8 mouse cellular contexts compared by ENCODE assay signal in the genomic region with DNA sequence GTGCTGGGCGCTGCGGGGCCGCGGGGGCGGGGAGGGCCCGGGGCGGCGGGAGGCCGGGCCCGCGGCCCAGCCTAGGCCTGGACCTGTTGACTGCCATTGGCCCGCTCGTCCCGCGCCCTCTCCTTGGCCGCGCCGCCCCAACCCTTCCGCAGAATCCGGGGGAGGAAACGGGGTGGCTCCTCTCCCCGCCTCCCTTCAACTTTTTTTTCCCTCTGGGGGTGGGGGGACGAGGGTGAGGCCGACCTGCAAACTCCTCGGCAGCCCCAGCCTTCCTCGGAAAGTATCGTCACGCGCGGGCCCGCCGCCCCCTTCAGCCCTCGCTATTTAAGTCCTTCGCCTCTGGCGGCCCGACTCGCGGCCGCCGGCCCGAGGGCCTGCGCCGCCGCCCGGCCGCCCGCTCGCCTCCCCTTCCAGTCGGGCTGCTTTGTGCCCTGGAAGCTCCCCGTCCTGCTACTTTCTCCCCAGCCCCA. TPM values are rescaled to one million over a fixed set of nuclear protein-coding genes. Genes with fewer than 3 reads are reported as not detected.
DNase-seq lines count a peak whose midpoint lies in the region; ATAC-seq and TF ChIP-seq lines count a peak whose summit lies in the region.

No protein-coding gene starts in this region.

- H3K27me3 ChIP-seq in ES-Bruce4 (ENCODE audit: control insufficient read depth, insufficient read depth, low read length, poor library complexity, severe bottlenecking) = peaks cover 2% of the 10 kb centered on the region; the same call in 1 of the 2 replicates
- no peaks in the 10 kb centered on the region for H3K27me3 ChIP-seq in forebrain, embryonic 14.5 days (replicated peaks; ENCODE audit: control insufficient read depth, insufficient read depth, low read length)
- H3K27me3 ChIP-seq in lung, embryonic 15.5 days = no peaks in the 10 kb centered on the region
- no peaks in the 10 kb centered on the region for H3K27me3 ChIP-seq in thymus, adult 2 months (ENCODE audit: control insufficient read depth, insufficient read depth, low read length)

- H3K27ac ChIP-seq in ES-Bruce4 (ENCODE audit: insufficient read depth, low read length) = peak overlapping the region; percentile 87
- peak overlapping the region; percentile 100 for H3K27ac ChIP-seq in forebrain, embryonic 14.5 days (ENCODE audit: low read depth, low read length)
- H3K27ac ChIP-seq in lung, embryonic 15.5 days = peak overlapping the region; percentile 99
- H3K27ac ChIP-seq in olfactory bulb, adult 2 months (ENCODE audit: insufficient read depth, low read depth, low read length) = peak overlapping the region; percentile 35
- peak overlapping the region; percentile 99 for H3K27ac ChIP-seq in thymus, adult 2 months (ENCODE audit: control insufficient read depth, insufficient read depth, low read length)

- no peaks in the 10 kb centered on the region for H3K36me3 ChIP-seq in ES-Bruce4 (ENCODE audit: control insufficient read depth, insufficient read depth, low read length, poor library complexity, severe bottlenecking)
- H3K36me3 ChIP-seq in forebrain, embryonic 14.5 days (ENCODE audit: control insufficient read depth, insufficient read depth, low read length) = no peaks in the 10 kb centered on the region
- no peaks in the 10 kb centered on the region for H3K36me3 ChIP-seq in lung, embryonic 15.5 days
- H3K36me3 ChIP-seq in thymus, adult 2 months (ENCODE audit: control insufficient read depth, insufficient read depth, low read length) = no peaks in the 10 kb centered on the region

- under 1% methylated on average over 31 of the region's 50 CpGs for WGBS in forebrain, embryonic 14.5 days
- WGBS in lung, embryonic 15.5 days = under 1% methylated on average over 35 of the region's 50 CpGs
- WGBS in olfactory bulb, adult 2 months = 1% methylated on average over 45 of the region's 50 CpGs
- WGBS in thymus, adult 2 months = under 1% methylated on average over 47 of the region's 50 CpGs

- peak; percentile 90 for ATAC-seq in forebrain, embryonic 14.5 days
- peak; percentile 99 for ATAC-seq in lung, embryonic 15.5 days (ENCODE audit: borderline replicate concordance, extremely low read depth, low FRiP score, low TSS enrichment)

- H3K9ac ChIP-seq in ES-Bruce4 (ENCODE audit: low read depth, poor library complexity, severe bottlenecking) = peak overlapping the region; percentile 80
- H3K9ac ChIP-seq in forebrain, embryonic 14.5 days (ENCODE audit: low read length) = peak overlapping the region; percentile 98
- H3K9ac ChIP-seq in lung, embryonic 15.5 days = peak overlapping the region; percentile 91

- peak overlapping the region; percentile 85 for H3K4me3 ChIP-seq in ES-Bruce4 (ENCODE audit: low read depth, low read length)
- peak overlapping the region; percentile 57 for H3K4me3 ChIP-seq in forebrain, embryonic 14.5 days (ENCODE audit: low read depth, low read length)
- peak overlapping the region; percentile 63 for H3K4me3 ChIP-seq in lung, embryonic 15.5 days
- peak overlapping the region; percentile 73 for H3K4me3 ChIP-seq in olfactory bulb, adult 2 months (ENCODE audit: insufficient read depth, low read depth, low read length)
- H3K4me3 ChIP-seq in thymus, adult 2 months (ENCODE audit: control insufficient read depth, insufficient read depth, low read length) = peak overlapping the region; percentile 90

- no peaks in the 10 kb centered on the region for H3K4me1 ChIP-seq in ES-Bruce4 (ENCODE audit: control insufficient read depth, insufficient read depth, low read length)
- H3K4me1 ChIP-seq in forebrain, embryonic 14.5 days (ENCODE audit: control insufficient read depth, insufficient read depth, low read length) = peaks cover 23% of the 10 kb centered on the region
- peaks cover 27% of the 10 kb centered on the region for H3K4me1 ChIP-seq in lung, embryonic 15.5 days
- H3K4me1 ChIP-seq in olfactory bulb, adult 2 months (ENCODE audit: control insufficient read depth, insufficient read depth, low read length) = no peaks in the 10 kb centered on the region
- no peaks in the 10 kb centered on the region; the same call in 1 of the 2 replicates for H3K4me1 ChIP-seq in thymus, adult 2 months (replicated peaks; ENCODE audit: control insufficient read depth, insufficient read depth, low read length)

- peak; percentile 88 for DNase-seq in c-Kit-positive CD71-positive TER-119-positive erythroid progenitor cells, embryonic 14.5 days (ENCODE audit: low spot score)
- peak; percentile 96 for DNase-seq in forebrain, embryonic 14.5 days (ENCODE audit: low spot score)
- peak; percentile 94 to 98 for DNase-seq in heart, postnatal 14 days
- DNase-seq in layer of hippocampus, adult 18-20 months (ENCODE audit: low spot score in 2 of 2) = peak; percentile 84 to 88
- DNase-seq in thymus, adult 2 months = peak; percentile 93

- no peaks in the 10 kb centered on the region for H3K9me3 ChIP-seq in ES-Bruce4 (replicated peaks; ENCODE audit: control insufficient read depth, insufficient read depth, low read length, poor library complexity, severe bottlenecking)
- no peaks in the 10 kb centered on the region for H3K9me3 ChIP-seq in forebrain, embryonic 14.5 days (replicated peaks; ENCODE audit: control insufficient read depth, low read length)
- H3K9me3 ChIP-seq in lung, embryonic 15.5 days = no peaks in the 10 kb centered on the region

- TF ChIP-seq CTCF in ES-Bruce4 (IDR thresholded peaks at IDR 0.05; ENCODE audit: low read depth, low read length) = no peak
- TF ChIP-seq CTCF in olfactory bulb, adult 2 months (IDR thresholded peaks at IDR 0.05; ENCODE audit: insufficient read depth, low read depth, low read length) = no peak
- TF ChIP-seq CTCF in thymus, adult 2 months (IDR thresholded peaks at IDR 0.05; ENCODE audit: borderline replicate concordance, control insufficient read depth, extremely low read depth, insufficient read depth, low read length, poor library complexity) = peak; percentile 56; the same call in 1 of the 2 replicates

- intact Hi-C loops in heart, postnatal 14 days (cut with DNase I) = no loop called here

- H3K4me2 ChIP-seq in forebrain, embryonic 14.5 days (ENCODE audit: low read length) = peak overlapping the region; percentile 98
- peak overlapping the region; percentile 93 for H3K4me2 ChIP-seq in lung, embryonic 15.5 days

- no peak for TF ChIP-seq EP300 in ES-Bruce4 (IDR thresholded peaks at IDR 0.05; ENCODE audit: insufficient read depth, low read depth, low read length)

- TF ChIP-seq POLR2A in ES-Bruce4 (IDR thresholded peaks at IDR 0.05; ENCODE audit: insufficient read depth, low read length) = no peak
- TF ChIP-seq POLR2A in olfactory bulb, adult 2 months (IDR thresholded peaks at IDR 0.05; ENCODE audit: insufficient read depth, low read depth, low read length) = peak; percentile 58; the same call in 1 of the 2 replicates
- TF ChIP-seq POLR2A in thymus, adult 2 months (IDR thresholded peaks at IDR 0.05; ENCODE audit: control insufficient read depth, extremely low read depth, insufficient read depth, low read length, poor library complexity) = peak; percentile 93

RNA-seq across cellular contexts. Expression of a gene that starts 1.8 kb away (rescaled TPM):
- polyA plus RNA-seq in ES-Bruce4 (2011; ENCODE audit: insufficient read depth, insufficient read length, low read depth, missing spikeins) = 69.6 and 78.9 TPM in 2 replicates
- 38.7 and 43.5 TPM in 2 replicates for polyA plus RNA-seq in forebrain, embryonic 14.5 days (2014; fragmentation: Nextera tagmentation; extraction: Ambion mirVana)
- total RNA-seq in heart, postnatal 14 days (2021) = 10 to 100 TPM; 41.6 to 42.5 TPM
- 10 to 100 TPM; 51.7 to 59.6 TPM for total RNA-seq in layer of hippocampus, adult 18-20 months (2021)
- 58.9 and 59.4 TPM in 2 replicates for polyA plus RNA-seq in lung, embryonic 15.5 days (2015; fragmentation: Nextera tagmentation; extraction: Ambion mirVana)
- 433 TPM in 1 of 2 replicates, not detected in the other for polyA plus RNA-seq in olfactory bulb, adult 2 months (2012; ENCODE audit: insufficient read depth, insufficient read length, low replicate concordance, missing spikeins)
- 75.4 and 90.3 TPM in 2 replicates for polyA plus RNA-seq in thymus, adult 2 months (2012; rRNA removed)

RNA-seq across cellular contexts. Expression of a gene that starts 8.0 kb away (rescaled TPM):
- 0.15 and 0.79 TPM in 2 replicates for polyA plus RNA-seq in ES-Bruce4 (2011; ENCODE audit: insufficient read depth, insufficient read length, low read depth, missing spikeins)
- polyA plus RNA-seq in forebrain, embryonic 14.5 days (2014; fragmentation: Nextera tagmentation; extraction: Ambion mirVana) = 10.8 and 13.2 TPM in 2 replicates
- 1 to 10 TPM; 3.3 to 4.8 TPM for total RNA-seq in heart, postnatal 14 days (2021)
- total RNA-seq in layer of hippocampus, adult 18-20 months (2021) = 10 to 100 TPM; 15.6 to 16.0 TPM
- 7.2 and 8.4 TPM in 2 replicates for polyA plus RNA-seq in lung, embryonic 15.5 days (2015; fragmentation: Nextera tagmentation; extraction: Ambion mirVana)
- not detected in 2 replicates for polyA plus RNA-seq in olfactory bulb, adult 2 months (2012; ENCODE audit: insufficient read depth, insufficient read length, low replicate concordance, missing spikeins)
- 0.38 and 0.41 TPM in 2 replicates for polyA plus RNA-seq in thymus, adult 2 months (2012; rRNA removed)

RNA-seq across cellular contexts. Expression of a gene that starts 19.3 kb away (rescaled TPM):
- 0.31 and 0.67 TPM in 2 replicates for polyA plus RNA-seq in ES-Bruce4 (2011; ENCODE audit: insufficient read depth, insufficient read length, low read depth, missing spikeins)
- 9.9 and 11.7 TPM in 2 replicates for polyA plus RNA-seq in forebrain, embryonic 14.5 days (2014; fragmentation: Nextera tagmentation; extraction: Ambion mirVana)
- 1 to 10 TPM; 3.1 to 4.0 TPM for total RNA-seq in heart, postnatal 14 days (2021)
- total RNA-seq in layer of hippocampus, adult 18-20 months (2021) = 1 to 10 TPM; 3.5 to 5.0 TPM
- 12.5 and 13.6 TPM in 2 replicates for polyA plus RNA-seq in lung, embryonic 15.5 days (2015; fragmentation: Nextera tagmentation; extraction: Ambion mirVana)
- not detected in 2 replicates for polyA plus RNA-seq in olfactory bulb, adult 2 months (2012; ENCODE audit: insufficient read depth, insufficient read length, low replicate concordance, missing spikeins)
- polyA plus RNA-seq in thymus, adult 2 months (2012; rRNA removed) = 0.37 and 0.75 TPM in 2 replicates

Comparison
In these comparisons a context has a peak if more than half of its experiments do, and no peak if none do; other contexts are left out.
1. Peak in every context shown above with its lines: DNase-seq, ATAC-seq, H3K4me3 ChIP-seq and H3K27ac ChIP-seq.
2. H3K27ac ChIP-seq: peak in every context shown above with its lines; median percentile 100 in forebrain, embryonic 14.5 days; 99 in lung, embryonic 15.5 days; 99 in thymus, adult 2 months; 87 in ES-Bruce4; 35 in olfactory bulb, adult 2 months.